Mouse (Mus musculus) frontal cortex, postnatal 14 days (tissue): ENCODE data around the gene 4933415A04Rik.

Source experiments
- DNase-seq, 2 experiments: peaks; one replicate each; pipeline ENCODE4 v3.0.0; 2022; ENCODE audit warnings: low spot score in 2 of 2

The 4933415A04Rik gene

GRCm38 (mm10) chr11:43586324-43587090 is at the start of gene 4933415A04Rik:
Gene 4933415A04Rik, plus strand, starts transcription at chr11:43587040.
- DNase-seq = peak in 1 of 2 experiments; percentile 57

DNA sequence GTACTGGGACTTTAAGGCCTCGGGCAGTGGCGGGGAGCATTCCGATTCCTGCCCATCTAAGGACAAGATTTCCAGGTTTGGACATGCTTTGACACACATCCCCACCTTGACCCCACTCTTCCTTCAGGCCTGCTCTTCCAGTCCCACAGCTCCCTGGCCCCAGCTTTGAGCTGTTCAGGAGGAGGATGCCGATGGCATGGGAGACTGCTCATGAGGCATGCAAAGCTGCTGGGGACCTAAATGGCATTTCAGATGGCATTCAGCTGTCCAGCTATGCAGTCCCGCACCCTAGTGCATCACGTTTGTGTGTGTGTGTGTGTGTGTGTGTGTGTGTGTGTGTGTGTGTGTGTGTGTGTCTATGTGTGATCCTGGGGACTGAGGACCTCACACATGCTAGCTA is 49.8 kb upstream of the 4933415A04Rik start:
- no peak for DNase-seq

GRCm38 (mm10) chr11:43539863-43540262 is 47.0 kb upstream of the 4933415A04Rik start:
- no peak for DNase-seq

DNA sequence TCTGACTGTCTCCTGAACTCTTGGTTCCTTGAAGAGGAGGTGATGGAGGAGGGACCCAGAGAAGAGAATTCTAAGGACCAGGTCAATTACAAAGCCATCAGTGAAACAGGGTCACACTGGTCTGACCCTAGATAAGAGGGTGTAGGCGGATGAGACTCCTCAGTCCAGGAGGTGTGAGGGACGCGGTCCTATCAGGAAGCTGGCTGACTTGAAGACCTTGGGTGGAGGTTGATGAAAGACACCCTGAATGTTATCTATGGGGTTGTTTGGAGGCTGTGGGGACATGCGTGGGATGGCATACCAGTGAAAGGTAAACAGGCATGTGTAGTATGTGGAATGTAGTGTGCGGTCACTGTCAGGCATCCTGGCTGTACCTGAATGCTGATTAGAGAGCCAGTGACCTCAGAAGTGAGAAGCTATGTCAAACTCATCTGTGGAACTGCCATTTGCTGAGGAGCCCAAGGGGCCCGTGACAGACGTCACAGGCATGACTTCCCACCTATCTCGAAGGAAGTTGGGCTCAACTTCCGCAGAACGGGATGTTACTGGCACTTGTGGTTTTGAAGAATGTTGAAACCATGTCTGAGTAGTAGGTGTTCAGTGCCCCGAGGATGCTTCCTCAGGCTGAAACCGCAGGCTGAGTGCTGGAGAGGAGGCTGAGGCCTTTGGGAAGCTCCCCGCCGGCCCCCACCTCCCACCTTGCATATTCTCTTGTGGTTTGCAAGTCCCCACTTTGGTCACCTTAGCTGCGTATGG is 43.0 kb upstream of the 4933415A04Rik start:
- DNase-seq = no peak

DNA sequence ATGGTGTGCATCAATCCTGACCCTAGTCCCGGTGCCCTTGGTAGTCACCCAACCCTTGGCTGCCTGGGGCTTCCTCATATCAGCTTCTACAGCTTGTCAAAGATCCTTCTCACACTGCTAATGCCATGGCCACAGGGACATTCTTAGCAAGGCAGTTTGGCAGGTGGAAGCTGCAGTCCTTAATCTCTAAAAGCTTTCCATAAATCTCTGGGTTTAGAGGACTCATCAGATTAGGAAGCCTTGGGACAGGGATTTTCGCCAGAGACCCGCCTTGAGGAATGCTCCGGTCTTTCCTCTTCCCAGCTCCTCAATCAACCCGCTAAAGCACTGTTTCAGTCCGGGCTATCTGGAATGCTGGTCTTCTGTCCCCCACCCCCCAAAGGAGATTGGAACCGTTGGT is 42.0 kb upstream of the 4933415A04Rik start:
- DNase-seq = no peak

DNA sequence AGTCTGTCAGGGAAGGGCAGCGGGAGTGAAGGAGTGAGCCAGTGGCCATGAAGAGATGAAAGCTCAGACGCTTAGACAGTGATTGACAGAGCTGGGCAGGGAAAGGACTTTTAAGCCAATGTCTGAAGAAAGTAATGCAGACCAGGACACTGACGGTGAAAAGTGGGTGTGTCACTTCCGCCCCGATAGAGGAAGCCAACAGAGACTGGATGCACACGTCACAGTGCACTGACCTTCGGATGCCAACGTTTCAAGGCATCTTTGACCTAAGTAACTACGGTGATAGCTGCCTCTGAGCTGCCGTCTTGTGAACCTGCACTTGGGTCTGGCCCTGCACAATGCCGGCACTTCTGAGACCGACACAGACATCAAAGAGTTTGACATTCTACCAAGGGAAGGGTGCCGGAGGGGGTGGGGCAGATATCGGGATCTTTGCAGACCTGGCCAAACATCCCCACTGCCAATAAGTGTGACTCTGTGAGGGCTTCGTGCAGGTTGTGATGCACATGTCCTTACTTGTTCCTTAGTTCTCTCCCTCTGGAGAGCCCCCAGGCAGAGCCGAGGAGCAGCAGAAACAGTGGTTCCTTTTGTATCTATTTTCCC is 40.9 kb upstream of the 4933415A04Rik start:
- no peak for DNase-seq

- DNase-seq = no peak
Observed at GRCm38 (mm10) chr11:43546678-43547077, 40.2 kb upstream of the 4933415A04Rik start.

DNA sequence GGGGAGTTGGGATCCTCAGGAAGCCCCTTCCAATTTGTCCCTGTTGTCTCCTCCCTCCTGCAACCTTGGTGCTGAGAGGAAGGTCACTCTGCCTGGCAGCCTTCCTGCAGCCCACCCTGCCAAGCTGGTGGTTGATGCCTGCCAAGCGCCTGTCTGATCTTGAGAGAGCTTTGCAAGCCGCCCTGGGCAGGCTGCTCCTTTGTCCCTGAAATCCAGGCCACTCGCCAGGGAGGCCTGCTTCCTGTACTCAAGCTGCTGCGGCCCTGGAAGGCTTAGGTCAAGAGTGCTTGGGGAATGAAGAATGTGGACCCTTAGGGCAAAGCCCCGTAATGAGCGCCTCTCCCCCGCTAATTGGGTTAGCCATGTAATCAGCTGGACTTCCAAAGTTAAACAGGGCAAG is 38.7 kb upstream of the 4933415A04Rik start:
- peak; percentile 39 to 64 for DNase-seq

DNA sequence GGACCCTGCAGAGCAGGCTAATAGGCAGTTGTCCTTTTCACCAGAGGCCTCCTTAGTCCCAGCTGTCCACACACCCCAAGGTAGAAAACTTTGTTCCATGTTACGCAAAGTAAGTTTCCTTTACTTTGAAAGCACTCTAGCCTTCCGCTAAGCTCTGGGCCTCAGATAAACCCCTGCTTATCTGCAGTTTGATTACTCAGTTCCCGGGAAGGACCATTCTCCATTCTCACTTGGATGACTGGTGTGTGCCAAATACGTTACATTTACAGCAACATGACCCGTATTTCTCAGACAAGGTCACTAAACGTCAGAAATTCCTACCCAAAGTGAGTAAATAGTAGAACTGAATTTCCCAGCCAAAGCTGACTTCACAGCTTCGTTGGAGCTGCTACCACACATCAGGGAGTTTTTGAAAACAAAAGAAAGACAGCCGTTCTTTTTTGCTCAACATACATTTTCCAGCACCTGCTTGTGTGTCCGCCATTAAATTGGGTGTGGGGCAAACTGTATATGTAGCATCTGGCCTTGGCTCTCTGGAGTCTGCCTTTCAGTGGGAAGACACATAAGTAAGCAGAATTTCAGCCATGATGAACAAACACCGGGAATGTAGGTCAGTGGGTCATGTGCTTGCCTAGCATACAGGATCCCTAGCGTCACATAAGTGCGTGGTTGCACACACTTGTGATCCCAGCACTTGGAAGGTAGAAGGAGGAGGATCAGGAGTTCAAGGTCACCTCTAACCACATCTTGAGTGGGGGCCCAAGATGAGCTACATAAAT is 38.0 kb upstream of the 4933415A04Rik start:
- no peak for DNase-seq

- no peak for DNase-seq
Observed at GRCm38 (mm10) chr11:43549701-43550100, 37.1 kb upstream of the 4933415A04Rik start.

DNA sequence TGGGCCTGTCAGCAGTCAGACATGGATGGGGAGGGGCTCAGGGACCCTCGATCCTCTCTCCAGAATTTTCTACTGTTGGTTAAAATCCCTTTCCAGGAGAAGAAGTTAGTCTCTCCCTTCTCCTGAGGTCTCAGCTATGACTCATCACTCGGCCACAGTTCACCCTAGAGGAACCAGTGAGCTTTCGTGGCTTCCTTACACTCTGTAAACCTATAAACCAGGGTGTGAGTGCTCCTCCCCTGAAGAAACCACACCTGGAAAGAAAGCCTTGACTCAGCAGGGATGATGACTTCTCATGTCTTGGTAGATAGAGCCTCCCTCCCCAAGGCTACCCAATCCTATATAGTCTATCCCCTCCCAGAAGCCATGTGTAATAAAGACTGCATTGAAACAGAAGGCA is 35.1 kb upstream of the 4933415A04Rik start:
- DNase-seq = no peak

- no peak for DNase-seq
Observed at GRCm38 (mm10) chr11:43552675-43553074, 34.2 kb upstream of the 4933415A04Rik start.

- no peak for DNase-seq
Observed at GRCm38 (mm10) chr11:43556538-43556937, 30.3 kb upstream of the 4933415A04Rik start.

DNA sequence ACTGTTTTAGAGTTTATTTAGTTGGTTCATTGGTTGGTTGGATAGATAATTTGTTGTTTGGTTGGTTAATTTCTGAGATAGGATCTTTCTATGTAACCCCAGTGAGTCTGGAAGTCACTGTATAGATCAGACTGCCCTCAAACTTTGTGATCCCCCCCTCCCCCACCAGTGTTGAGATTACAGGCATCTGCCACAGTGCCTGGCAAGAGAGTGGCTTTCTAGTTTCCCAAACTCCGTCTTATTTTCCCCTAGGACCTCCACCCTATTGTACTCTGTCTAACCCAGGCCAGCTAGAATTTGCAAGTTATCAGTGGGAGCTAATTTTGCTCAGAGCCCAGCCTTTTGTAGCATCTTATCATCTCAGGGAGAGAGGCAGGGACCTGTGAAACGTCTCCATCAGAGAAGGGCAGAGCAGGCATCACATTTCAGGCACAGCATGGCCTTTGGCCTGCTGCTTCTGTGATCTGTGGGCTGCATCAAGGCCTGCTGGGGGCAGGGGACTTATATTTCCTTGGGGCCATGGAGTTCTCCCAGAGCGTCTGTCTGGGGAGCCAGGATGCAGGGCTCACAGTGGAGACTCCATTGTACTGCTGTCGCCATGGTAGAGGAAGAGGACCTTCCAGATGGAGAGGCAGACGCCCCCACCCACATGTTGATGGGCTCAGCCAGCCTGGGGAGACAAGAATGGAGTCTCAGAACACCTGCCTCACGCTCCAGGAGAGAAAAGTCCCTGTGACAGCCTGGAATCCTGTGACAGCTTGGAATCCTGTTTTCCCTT is 27.1 kb upstream of the 4933415A04Rik start:
- peak; percentile 46 to 48 for DNase-seq

GRCm38 (mm10) chr11:43563654-43564244 is 23.1 kb upstream of the 4933415A04Rik start:
- no peak for DNase-seq

DNA sequence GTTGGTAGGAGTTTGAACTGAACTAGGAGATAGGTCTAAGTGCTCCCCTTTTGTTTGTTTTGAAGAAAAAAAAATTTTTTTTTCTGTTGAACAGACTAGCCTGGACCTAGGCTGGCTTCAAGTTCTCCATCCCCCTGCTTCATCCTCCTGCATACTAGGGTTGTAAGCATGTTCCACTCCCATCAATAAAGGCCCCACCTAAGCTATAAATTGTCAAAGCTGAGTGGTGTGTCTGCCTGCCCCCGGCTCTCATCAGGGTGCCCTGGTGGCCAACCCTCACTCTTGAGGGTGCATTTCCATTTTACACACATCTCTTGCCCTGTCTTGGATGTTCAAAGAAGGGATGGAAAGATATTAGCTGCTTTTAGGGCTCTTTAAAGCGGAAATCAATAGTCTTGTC is 21.4 kb upstream of the 4933415A04Rik start:
- no peak for DNase-seq

- DNase-seq = no peak
Observed at GRCm38 (mm10) chr11:43565852-43566251, 21.0 kb upstream of the 4933415A04Rik start.

- DNase-seq = no peak
Observed at GRCm38 (mm10) chr11:43566696-43567095, 20.1 kb upstream of the 4933415A04Rik start.

DNA sequence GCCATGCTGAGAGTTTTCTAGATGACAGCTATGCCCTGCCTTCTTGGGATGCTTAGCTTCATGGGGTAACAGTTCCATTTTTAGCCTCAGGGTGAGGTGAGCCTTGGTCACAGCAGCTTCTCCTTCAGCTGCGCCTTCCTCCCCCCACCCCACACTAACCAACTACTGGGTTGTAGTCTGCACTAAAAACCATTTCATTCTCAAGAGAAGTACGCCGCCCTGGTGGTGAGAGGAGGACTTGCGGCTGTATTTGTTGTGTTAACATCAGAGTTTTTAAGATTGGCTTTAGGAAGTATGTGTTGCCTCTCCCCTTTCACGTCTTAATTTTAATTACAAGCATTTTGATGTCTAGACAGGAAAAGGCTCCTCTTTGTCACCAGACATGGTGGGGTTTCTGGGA is 18.6 kb upstream of the 4933415A04Rik start:
- no peak for DNase-seq

- DNase-seq = no peak
Observed at GRCm38 (mm10) chr11:43569188-43569587, 17.7 kb upstream of the 4933415A04Rik start.

DNA sequence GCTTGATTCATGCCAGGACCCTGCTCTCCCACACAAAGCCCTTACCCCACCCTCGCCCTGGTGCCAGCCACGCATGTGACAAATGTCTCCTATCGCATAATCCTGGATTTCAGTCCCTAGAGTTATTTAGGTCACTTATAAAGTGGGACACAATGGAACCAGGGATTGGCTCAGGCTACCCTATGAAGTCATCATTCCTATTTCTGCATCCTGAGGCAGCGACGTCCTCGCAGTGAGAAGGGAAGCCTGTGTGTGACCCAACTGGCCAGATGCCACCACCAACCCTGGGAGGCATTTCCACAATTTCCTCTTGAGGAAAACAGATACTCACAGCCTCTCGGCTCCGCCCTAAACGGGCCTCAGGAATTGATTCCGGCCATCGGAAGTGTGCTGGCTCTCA is 17.2 kb upstream of the 4933415A04Rik start:
- DNase-seq = peak; percentile 27 to 37
